8 mouse cellular contexts compared by ENCODE assay signal in genomic region chr16:30386911-30387439, GRCm38 (mm10). TPM values are rescaled to one million over a fixed set of nuclear protein-coding genes. Genes with fewer than 3 reads are reported as not detected.
A peak's percentile ranks its signal among the peaks of the same experiment; 100 is the strongest.
DNase-seq lines count a peak whose midpoint lies in the region; ATAC-seq and TF ChIP-seq lines count a peak whose summit lies in the region.

No protein-coding gene starts in this region.

- peak overlapping the region; percentile 98; the same call in 1 of the 2 replicates for H3K4me3 ChIP-seq in lung, postnatal 0 days (ENCODE audit: low read depth, low read length)
- H3K4me3 ChIP-seq in forebrain, embryonic 14.5 days (ENCODE audit: low read depth, low read length): no peak overlapping the region
- H3K4me3 ChIP-seq in liver, embryonic 12.5 days: peak overlapping the region; percentile 99

- H3K9ac ChIP-seq in lung, postnatal 0 days (replicated peaks; ENCODE audit: low read depth): peak overlapping the region; percentile 93; the same call in 1 of the 2 replicates
- H3K9ac ChIP-seq in forebrain, embryonic 14.5 days (ENCODE audit: low read length): peak overlapping the region; percentile 91; the same call in 1 of the 2 replicates
- peak overlapping the region; percentile 97 for H3K9ac ChIP-seq in liver, embryonic 12.5 days

- peak overlapping the region; percentile 95 for H3K27ac ChIP-seq in lung, postnatal 0 days (ENCODE audit: low read length)
- H3K27ac ChIP-seq in forebrain, embryonic 14.5 days (ENCODE audit: low read depth, low read length): no peak overlapping the region
- H3K27ac ChIP-seq in liver, embryonic 12.5 days: no peak overlapping the region; the same call in 1 of the 2 replicates

- H3K9me3 ChIP-seq in lung, postnatal 0 days (ENCODE audit: low read length): no peaks in the 10 kb centered on the region
- no peaks in the 10 kb centered on the region for H3K9me3 ChIP-seq in forebrain, embryonic 14.5 days (replicated peaks; ENCODE audit: control insufficient read depth, low read length)
- H3K9me3 ChIP-seq in liver, embryonic 12.5 days (replicated peaks): no peaks in the 10 kb centered on the region

- peaks cover 2% of the 10 kb centered on the region; the same call in 1 of the 2 replicates for H3K4me1 ChIP-seq in lung, postnatal 0 days (ENCODE audit: insufficient read depth, low read depth, low read length)
- H3K4me1 ChIP-seq in forebrain, embryonic 14.5 days (ENCODE audit: control insufficient read depth, insufficient read depth, low read length): peaks cover 16% of the 10 kb centered on the region; the same call in 1 of the 2 replicates
- H3K4me1 ChIP-seq in liver, embryonic 12.5 days: peaks cover 50% of the 10 kb centered on the region

- DNase-seq in lung, postnatal 0 days (ENCODE audit: low spot score): peak; percentile 28
- DNase-seq in lung, postnatal 25 days (ENCODE audit: low spot score): no peak
- no peak for DNase-seq in forebrain, embryonic 14.5 days (ENCODE audit: low spot score)
- peak; percentile 30 for DNase-seq in thymus, postnatal 0 days (ENCODE audit: low spot score)
- DNase-seq in layer of hippocampus, postnatal 36 days: no peak

- H3K36me3 ChIP-seq in lung, postnatal 0 days (ENCODE audit: insufficient read depth, low read length): no peaks in the 10 kb centered on the region
- H3K36me3 ChIP-seq in forebrain, embryonic 14.5 days (ENCODE audit: control insufficient read depth, insufficient read depth, low read length): peaks cover 13% of the 10 kb centered on the region; the same call in 1 of the 2 replicates
- H3K36me3 ChIP-seq in liver, embryonic 12.5 days: peaks cover 38% of the 10 kb centered on the region

- no peak for ATAC-seq in lung, postnatal 0 days
- ATAC-seq in forebrain, embryonic 14.5 days: no peak
- no peak for ATAC-seq in liver, embryonic 12.5 days
- ATAC-seq in monocyte, adult 5-6 weeks (replicated peaks; ENCODE audit: insufficient number of reproducible peaks, low FRiP score, low TSS enrichment, poor library complexity, severe bottlenecking): no peak
- no peak for ATAC-seq in inflammation-experienced regulatory T-cells, adult 6 months

- no peak for TF ChIP-seq EP300 in lung, postnatal 0 days (IDR thresholded peaks at IDR 0.05)

- H3K27me3 ChIP-seq in lung, postnatal 0 days (replicated peaks; ENCODE audit: insufficient read depth, low read length): no peaks in the 10 kb centered on the region
- H3K27me3 ChIP-seq in forebrain, embryonic 14.5 days (replicated peaks; ENCODE audit: control insufficient read depth, insufficient read depth, low read length): no peaks in the 10 kb centered on the region
- H3K27me3 ChIP-seq in liver, embryonic 12.5 days (replicated peaks): no peaks in the 10 kb centered on the region

- TF ChIP-seq CTCF in lung, postnatal 0 days (IDR thresholded peaks at IDR 0.05): no peak

- peak overlapping the region; percentile 86 for H3K4me2 ChIP-seq in lung, postnatal 0 days (replicated peaks; ENCODE audit: low read depth, low read length)
- peak overlapping the region; percentile 83 for H3K4me2 ChIP-seq in forebrain, embryonic 14.5 days (ENCODE audit: low read length)
- peak overlapping the region; percentile 95 for H3K4me2 ChIP-seq in liver, embryonic 12.5 days

- 48% methylated on average over 8 of the region's 8 CpGs for WGBS in lung, postnatal 0 days
- WGBS in forebrain, embryonic 14.5 days: 67% methylated on average over 8 of the region's 8 CpGs
- 52% methylated on average over 8 of the region's 8 CpGs for WGBS in liver, embryonic 12.5 days (ENCODE audit: insufficient replicate concordance)

RNA-seq across cellular contexts. Expression of gene Atp13a3, which starts 18.8 kb away (rescaled TPM):
- polyA plus RNA-seq in lung, postnatal 0 days (2015; fragmentation: Nextera tagmentation; extraction: Ambion mirVana): 18.9 and 19.3 TPM in 2 replicates
- polyA plus RNA-seq in forebrain, embryonic 14.5 days (2014; fragmentation: Nextera tagmentation; extraction: Ambion mirVana): 7.3 and 7.4 TPM in 2 replicates
- 17.7 and 18.5 TPM in 2 replicates for polyA plus RNA-seq in liver, embryonic 12.5 days (2016; fragmentation: Nextera tagmentation; extraction: Ambion mirVana)
- polyA plus RNA-seq in thymus, postnatal 0 days (2015; fragmentation: Nextera tagmentation; extraction: Ambion mirVana): 26.4 and 32.9 TPM in 2 replicates
- 54.6 to 83.2 TPM (median 70.1 TPM) in 3 replicates for total RNA-seq in monocyte, adult 5-6 weeks (2017)
- 10 to 100 TPM; 70.7 to 72.1 TPM for total RNA-seq in layer of hippocampus, postnatal 36 days (2021)
- polyA plus RNA-seq in inflammation-experienced regulatory T-cells, adult 6 months (2017; shearing (Covaris generic)): 10 to 100 TPM in 2 of 3 experiments, 1 to 10 TPM in 1; 9.3 to 13.1 (median 12.9) TPM

Comparison
In these comparisons a context has a peak if more than half of its experiments do, and no peak if none do; other contexts are left out.
1. DNase-seq: peak in lung, postnatal 0 days (single experiment) and thymus, postnatal 0 days (single experiment); none in lung, postnatal 25 days (single experiment), forebrain, embryonic 14.5 days (single experiment) and layer of hippocampus, postnatal 36 days (0 of 2).
2. Peak in every context shown above with its lines, with median percentiles within 50 percentile points of each other: H3K4me2 ChIP-seq and H3K9ac ChIP-seq.